Mouse (Mus musculus) left cerebral cortex, postnatal 36 days (tissue): ENCODE data around the gene Tmco3. TPM values are rescaled to one million over a fixed set of nuclear protein-coding genes. Genes with fewer than 3 reads are reported as not detected.

Source experiments
- DNase-seq, 2 experiments: peaks; one replicate each; pipeline ENCODE4 v3.0.0; 2021 to 2022; ENCODE audit warnings: low spot score in 2 of 2, mixed read lengths in 1 of 2
- intact Hi-C: fragments of 180-260 bp; cut with DNase I; formaldehyde crosslinking; loops from one replicate; pipeline ENCODE4 v1.15.1; 2025
- total RNA-seq, 2 experiments: library from RNA; stranded (reverse); gene quantifications; 2 replicates each; pipeline ENCODE4 v1.2.3; 2021

The Tmco3 gene
- total RNA-seq, 2 experiments from 2014 or later = 49.8 to 50.7 TPM

DNA sequence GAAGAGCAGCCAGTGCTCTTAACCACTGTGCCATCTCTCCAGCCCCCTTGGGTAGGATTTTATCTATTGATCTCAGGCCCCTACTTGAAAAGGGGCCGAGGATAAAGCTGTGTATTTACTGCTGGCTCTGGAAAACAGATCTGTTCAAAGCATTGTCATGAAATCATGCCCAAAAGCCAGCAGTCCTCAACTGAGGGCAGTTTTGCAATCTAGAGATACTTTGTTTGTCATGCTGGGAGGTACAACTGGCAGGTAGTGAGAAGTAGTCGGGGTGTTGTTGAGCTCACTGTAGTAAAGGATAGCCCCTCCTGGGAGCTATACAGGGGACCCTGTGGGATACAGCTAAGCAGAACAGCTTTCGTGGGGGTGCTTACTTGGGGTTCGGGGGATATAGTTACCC is 65.9 kb downstream of the Tmco3 start:
- intact Hi-C loops = no loop called here
- no peak for DNase-seq

DNA sequence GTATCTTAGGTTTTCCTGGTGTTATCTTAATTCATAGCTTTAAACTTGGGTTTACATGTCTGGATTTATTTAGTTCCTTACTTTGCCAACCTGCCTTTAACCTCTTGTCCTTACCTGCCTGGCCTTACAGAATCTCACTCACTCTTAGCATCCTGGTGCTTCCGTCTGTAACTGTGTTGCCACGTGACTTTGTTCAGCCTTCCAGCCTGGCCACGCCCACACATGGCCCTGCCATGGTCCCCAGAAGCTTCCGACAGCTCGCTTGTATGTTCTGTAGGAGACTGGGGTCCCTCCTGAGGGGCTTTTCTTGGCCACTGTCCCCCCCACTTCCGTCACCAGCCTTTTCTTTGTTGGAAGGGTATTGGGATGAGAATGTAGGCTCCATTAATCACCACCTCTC is 68.2 kb downstream of the Tmco3 start:
- DNase-seq = no peak
- intact Hi-C loops = no loop called here

DNA sequence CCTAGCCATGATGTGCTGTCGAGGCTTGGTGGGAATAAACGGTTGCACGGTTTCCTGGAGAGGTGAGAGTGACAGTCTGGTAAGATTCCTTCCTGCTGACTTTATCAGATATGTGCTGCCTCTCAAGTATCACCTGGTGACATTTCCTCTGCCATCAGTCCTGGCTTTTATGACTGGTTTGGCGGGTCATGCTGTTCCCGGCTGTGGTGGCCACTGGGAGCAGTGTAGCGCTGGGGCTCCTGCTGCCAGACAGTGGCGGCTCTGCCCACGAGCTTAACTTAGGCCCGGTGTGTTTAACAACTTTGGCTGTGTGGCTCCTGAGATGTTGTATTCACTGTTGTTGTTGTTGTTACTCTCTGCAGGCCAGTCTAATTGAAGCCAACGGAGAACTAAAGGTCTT is 68.7 kb downstream of the Tmco3 start:
- intact Hi-C loops = no loop called here
- no peak for DNase-seq

DNA sequence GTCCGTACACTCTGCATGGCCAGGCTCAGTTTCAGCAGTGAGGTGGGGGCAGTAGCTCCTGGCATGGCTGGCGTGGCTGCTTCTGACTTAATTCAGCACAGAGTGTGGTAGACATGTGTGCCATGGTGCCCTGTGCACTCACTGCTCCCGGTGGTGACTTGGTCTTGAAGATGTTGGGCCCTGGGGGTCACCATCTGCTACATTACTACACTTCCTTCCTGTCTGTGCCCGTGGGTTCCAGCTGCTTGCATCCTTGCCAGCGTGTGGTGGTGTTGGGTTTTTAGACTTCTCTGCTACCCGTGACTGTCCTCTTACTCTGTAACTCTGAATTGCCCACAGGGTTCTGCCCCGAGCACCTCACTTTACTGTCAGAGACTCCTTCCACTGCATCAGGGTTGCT is 72.2 kb downstream of the Tmco3 start:
- no peak for DNase-seq
- intact Hi-C loops = no loop called here

DNA sequence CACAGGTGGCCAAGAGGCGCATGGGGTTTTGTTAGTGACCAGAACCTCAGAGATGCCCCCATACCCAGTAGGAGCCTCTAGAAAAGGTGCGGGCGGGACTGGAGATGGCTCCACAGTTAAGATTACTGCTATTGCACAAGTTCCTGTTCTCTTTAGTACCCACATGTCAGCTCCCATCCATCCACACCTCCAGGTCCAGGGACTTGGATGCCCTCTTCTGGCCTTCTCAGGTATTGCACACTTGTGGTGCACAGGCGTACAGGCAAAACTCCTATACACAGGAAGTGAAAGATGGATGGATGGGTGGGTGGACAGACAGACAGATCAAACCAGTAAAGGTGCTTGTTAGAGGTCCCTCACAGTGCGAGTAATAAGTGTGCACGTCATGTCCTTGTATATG is 73.9 kb downstream of the Tmco3 start:
- intact Hi-C loops = no loop called here
- DNase-seq = no peak

Other genes with a start within 250 kb of the Tmco3 start
- gene Proz, start 227.3 kb upstream of the Tmco3 start, total RNA-seq = not detected
- 10 to 100 TPM; 27.7 to 28.7 TPM for gene Pcid2, start 182.7 kb upstream of the Tmco3 start, total RNA-seq
- 10 to 100 TPM; 52.4 to 54.5 TPM for gene Cul4a, start 182.6 kb upstream of the Tmco3 start, total RNA-seq
- gene Lamp1, start 129.0 kb upstream of the Tmco3 start, total RNA-seq = 100 to 1,000 TPM; 258 to 303 TPM
- gene Grtp1, start 87.6 kb upstream of the Tmco3 start, total RNA-seq = 1 to 10 TPM; 4.8 to 5.5 TPM
- gene Adprhl1, start 34.0 kb upstream of the Tmco3 start, total RNA-seq = 1 to 10 TPM; 1.2 to 1.4 TPM
- gene Dcun1d2, start 59 bp upstream of the Tmco3 start, total RNA-seq = 10 to 100 TPM; 37.0 to 38.4 TPM
- gene Tfdp1, start 50.6 kb downstream of the Tmco3 start, total RNA-seq = 10 to 100 TPM; 55.8 to 69.5 TPM
- not detected for gene Atp4b, start 108.6 kb downstream of the Tmco3 start, total RNA-seq
- not detected for gene Grk1, start 116.9 kb downstream of the Tmco3 start, total RNA-seq
- 1 to 10 TPM; 4.7 to 5.4 TPM for gene Tmem255b, start 147.0 kb downstream of the Tmco3 start, total RNA-seq
- gene Gas6, start 206.3 kb downstream of the Tmco3 start, total RNA-seq = 100 to 1,000 TPM in 1 of 2 experiments, 10 to 100 TPM in 1; 98.8 to 117 TPM